Mouse (Mus musculus): ENCODE results near the gene Acr. TPM values are rescaled to one million over a fixed set of nuclear protein-coding genes. Genes with fewer than 3 reads are reported as not detected.

Acr gene
- total and polyA plus RNA-seq, 3 experiments, result 0.57 to 1.6 TPM; not detected in 1

DNA sequence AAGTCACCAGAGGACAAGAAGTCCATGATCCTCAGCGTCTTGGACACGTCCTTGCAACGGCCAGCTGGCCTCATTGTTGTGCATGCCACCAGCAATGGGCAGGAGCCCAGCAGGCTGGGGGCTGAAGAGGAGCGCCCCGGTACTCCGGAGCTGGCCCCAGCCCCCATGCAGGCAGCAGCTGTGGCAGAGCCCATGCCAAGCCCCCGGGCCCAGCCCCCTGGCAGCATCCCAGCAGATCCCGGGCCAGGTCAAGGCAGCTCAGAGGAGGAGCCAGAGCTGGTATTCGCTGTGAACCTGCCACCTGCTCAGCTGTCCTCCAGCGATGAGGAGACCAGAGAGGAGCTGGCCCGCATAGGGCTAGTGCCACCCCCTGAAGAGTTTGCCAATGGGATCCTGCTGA is 19.3 kb upstream of the Acr start:
- TF ChIP-seq EP300 (IDR thresholded peaks at IDR 0.05; ENCODE audit: insufficient read depth, low read depth, low read length) (no peak), CTCF (IDR thresholded peaks at IDR 0.05) (no peak), POLR2A (IDR thresholded peaks at IDR 0.05; ENCODE audit: insufficient read depth, low read depth, low read length) (no peak)
- intact Hi-C loops (cut with DNase I), result no loop called here
- no peak overlapping the region for H3K9ac ChIP-seq (ENCODE audit: low read depth, low read length)
- peaks cover 6% of the 10 kb centered on the region for H3K4me1 ChIP-seq (ENCODE audit: control insufficient read depth, insufficient read depth, low read length)
- no peaks in the 10 kb centered on the region; the same call in 1 of the 2 replicates for H3K36me3 ChIP-seq (ENCODE audit: control insufficient read depth, insufficient read depth, low read length)
- 35% methylated on average over 11 of the region's 11 CpGs for WGBS
- H3K27me3 ChIP-seq (ENCODE audit: control insufficient read depth, insufficient read depth, low read length), result no peaks in the 10 kb centered on the region
- no peak overlapping the region for H3K27ac ChIP-seq
- peak in 1 of 2 experiments; percentile 45 for DNase-seq
- no peak overlapping the region for H3K4me3 ChIP-seq
- 0 out of 2 replicates have a peak, but pooled peaks cover 2% of the 10 kb centered on the region for H3K79me2 ChIP-seq (replicated peaks; ENCODE audit: control insufficient read depth, insufficient read depth, low read length)

DNA sequence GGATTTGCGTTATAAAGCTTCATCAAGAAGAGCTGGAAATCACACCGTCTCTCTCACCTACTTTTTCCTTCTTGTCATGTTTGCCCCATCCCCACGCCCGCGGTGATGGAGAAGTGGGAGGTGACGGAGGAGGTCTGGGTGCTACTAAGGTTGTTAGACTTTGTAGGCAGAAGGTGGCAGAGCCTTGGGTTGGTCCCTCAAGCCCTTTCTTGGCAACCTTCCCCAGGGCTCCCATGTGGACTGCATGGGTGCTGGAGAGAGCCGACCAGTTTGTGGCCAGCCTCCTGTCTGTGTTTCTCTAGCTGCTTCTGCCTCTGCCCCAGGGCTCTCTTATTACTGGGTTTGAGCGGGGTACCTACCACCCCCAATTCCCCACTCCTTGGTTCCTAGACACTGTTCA is 17.6 kb upstream of the Acr start:
- H3K9ac ChIP-seq (ENCODE audit: low read depth, low read length), result no peak overlapping the region
- peaks cover 15% of the 10 kb centered on the region for H3K4me1 ChIP-seq (ENCODE audit: control insufficient read depth, insufficient read depth, low read length)
- intact Hi-C loops (cut with DNase I), result no loop called here
- H3K27me3 ChIP-seq (ENCODE audit: control insufficient read depth, insufficient read depth, low read length), result no peaks in the 10 kb centered on the region
- WGBS, result 84% methylated on average over 8 of the region's 8 CpGs
- no peak overlapping the region for H3K27ac ChIP-seq
- no peak for DNase-seq
- TF ChIP-seq EP300 (IDR thresholded peaks at IDR 0.05; ENCODE audit: insufficient read depth, low read depth, low read length) (no peak), POLR2A (IDR thresholded peaks at IDR 0.05; ENCODE audit: insufficient read depth, low read depth, low read length) (no peak)
- no peaks in the 10 kb centered on the region; the same call in 1 of the 2 replicates for H3K36me3 ChIP-seq (ENCODE audit: control insufficient read depth, insufficient read depth, low read length)
- H3K79me2 ChIP-seq (replicated peaks; ENCODE audit: control insufficient read depth, insufficient read depth, low read length), result 0 out of 2 replicates have a peak, but pooled peaks cover 2% of the 10 kb centered on the region
- H3K4me3 ChIP-seq, result no peak overlapping the region

- no peak overlapping the region for H3K4me3 ChIP-seq
- no peak for TF ChIP-seq EP300 (IDR thresholded peaks at IDR 0.05; ENCODE audit: insufficient read depth, low read depth, low read length)
- no peak for TF ChIP-seq CTCF (IDR thresholded peaks at IDR 0.05)
- TF ChIP-seq POLR2A (IDR thresholded peaks at IDR 0.05; ENCODE audit: insufficient read depth, low read depth, low read length), result no peak
- peaks cover 18% of the 10 kb centered on the region for H3K4me1 ChIP-seq (ENCODE audit: control insufficient read depth, insufficient read depth, low read length)
- H3K27me3 ChIP-seq (ENCODE audit: control insufficient read depth, insufficient read depth, low read length), result no peaks in the 10 kb centered on the region
- H3K27ac ChIP-seq, result no peak overlapping the region
- H3K36me3 ChIP-seq (ENCODE audit: control insufficient read depth, insufficient read depth, low read length), result no peaks in the 10 kb centered on the region; the same call in 1 of the 2 replicates
- WGBS, result 70% methylated on average over 1 of the region's 1 CpGs
- DNase-seq, result peak in 1 of 2 experiments; percentile 19
- intact Hi-C loops (cut with DNase I), result no loop called here
- no peak overlapping the region for H3K9ac ChIP-seq (ENCODE audit: low read depth, low read length)
- H3K79me2 ChIP-seq (replicated peaks; ENCODE audit: control insufficient read depth, insufficient read depth, low read length), result 0 out of 2 replicates have a peak, but pooled peaks cover 2% of the 10 kb centered on the region
These were observed 16.4 kb upstream of the Acr start for GRCm38 (mm10) chr15:89551733-89552132.

DNA sequence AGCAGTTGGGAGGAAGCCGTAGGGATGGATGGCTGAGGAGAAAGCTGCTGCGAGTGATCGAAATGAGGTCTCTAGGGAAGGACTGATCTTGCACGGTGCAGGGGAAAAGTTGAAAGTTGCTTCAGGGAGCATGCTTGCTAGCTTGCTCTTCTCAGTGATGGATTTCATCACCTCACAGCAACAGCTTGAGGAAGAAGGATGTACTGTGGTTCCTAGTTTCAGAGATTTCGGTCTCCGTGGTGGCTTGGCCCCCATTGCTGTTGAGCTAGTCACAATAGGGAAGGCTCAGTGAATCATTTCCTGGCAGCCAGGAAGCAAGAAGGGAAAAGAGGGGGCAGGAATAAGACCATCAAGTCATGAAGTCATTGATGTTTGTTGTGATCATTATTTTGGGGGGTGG is 12.5 kb upstream of the Acr start:
- peak overlapping the region; percentile 13; the same call in 1 of the 2 replicates for H3K27ac ChIP-seq
- 33% methylated on average over 6 of the region's 6 CpGs for WGBS
- no peaks in the 10 kb centered on the region; the same call in 1 of the 2 replicates for H3K36me3 ChIP-seq (ENCODE audit: control insufficient read depth, insufficient read depth, low read length)
- no peaks in the 10 kb centered on the region for H3K79me2 ChIP-seq (replicated peaks; ENCODE audit: control insufficient read depth, insufficient read depth, low read length)
- intact Hi-C loops (cut with DNase I), result no loop called here
- H3K4me1 ChIP-seq (ENCODE audit: control insufficient read depth, insufficient read depth, low read length), result peaks cover 19% of the 10 kb centered on the region
- H3K9ac ChIP-seq (ENCODE audit: low read depth, low read length), result no peak overlapping the region
- DNase-seq, result no peak
- H3K4me3 ChIP-seq, result no peak overlapping the region
- H3K27me3 ChIP-seq (ENCODE audit: control insufficient read depth, insufficient read depth, low read length), result no peaks in the 10 kb centered on the region
- TF ChIP-seq CTCF (IDR thresholded peaks at IDR 0.05) (no peak), POLR2A (IDR thresholded peaks at IDR 0.05; ENCODE audit: insufficient read depth, low read depth, low read length) (no peak), EP300 (IDR thresholded peaks at IDR 0.05; ENCODE audit: insufficient read depth, low read depth, low read length) (no peak)

DNA sequence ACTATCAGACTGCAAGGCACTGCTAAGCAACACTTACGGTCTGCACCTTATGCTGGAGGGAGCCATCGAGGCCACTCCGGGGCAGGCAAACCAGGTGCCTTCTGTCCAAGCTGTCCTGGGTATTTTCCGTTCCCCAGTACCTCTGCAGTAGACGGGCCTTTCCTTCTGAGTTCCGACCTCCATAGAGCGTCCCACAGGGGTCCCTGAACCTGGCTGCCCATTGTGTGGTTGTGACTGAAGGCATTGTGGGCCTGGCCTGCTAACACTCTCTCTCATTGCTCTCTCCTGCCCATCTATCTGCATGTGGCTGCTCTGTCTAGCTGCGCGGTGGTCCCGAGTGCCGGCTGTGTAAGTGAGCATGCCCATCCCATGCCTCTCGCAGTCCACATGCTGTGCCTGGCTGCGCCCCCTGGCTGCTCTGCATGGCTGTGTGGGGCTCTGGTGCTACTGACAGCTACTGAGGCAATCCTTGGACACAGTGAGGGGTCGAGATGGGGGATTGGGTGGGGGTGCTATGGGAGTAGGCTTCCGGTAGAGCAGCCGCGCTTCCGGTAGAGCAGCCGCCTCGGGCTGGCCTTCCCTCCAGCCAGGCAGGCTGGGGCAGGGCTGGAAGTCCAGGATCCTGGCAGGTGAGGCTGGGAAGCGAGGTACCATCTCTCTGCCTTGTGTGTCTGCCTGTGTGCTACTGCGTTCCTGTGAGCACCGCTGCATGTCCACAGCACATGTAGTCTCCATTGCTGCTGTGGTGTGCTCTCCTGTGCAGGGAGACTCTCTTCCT is 11.5 kb upstream of the Acr start:
- intact Hi-C loops (cut with DNase I), result no loop called here
- Histone ChIP-seq H3K79me2 (replicated peaks; ENCODE audit: control insufficient read depth, insufficient read depth, low read length) (no peaks in the 10 kb centered on the region), H3K4me3 (no peak overlapping the region), H3K4me1 (ENCODE audit: control insufficient read depth, insufficient read depth, low read length) (peaks cover 19% of the 10 kb centered on the region), H3K9ac (ENCODE audit: low read depth, low read length) (no peak overlapping the region), H3K36me3 (ENCODE audit: control insufficient read depth, insufficient read depth, low read length) (no peaks in the 10 kb centered on the region; the same call in 1 of the 2 replicates), H3K27me3 (ENCODE audit: control insufficient read depth, insufficient read depth, low read length) (no peaks in the 10 kb centered on the region), H3K27ac (no peak overlapping the region; the same call in 1 of the 2 replicates)
- peak; percentile 20 to 30 for DNase-seq
- TF ChIP-seq CTCF (IDR thresholded peaks at IDR 0.05) (peak; percentile 29), EP300 (IDR thresholded peaks at IDR 0.05; ENCODE audit: insufficient read depth, low read depth, low read length) (no peak)
- 32% methylated on average over 23 of the region's 23 CpGs for whole genome bisulfite sequencing

Measured in heart, adult 2 months (tissue).